Mouse (Mus musculus) stomach, postnatal 0 days (tissue): ENCODE measurements around the gene Ctu2.

Experiments used
- CTCF ChIP-seq: IDR thresholded peaks from 2 replicates; pipeline ENCODE4 v1.5.1; 2016; ENCODE audit warnings: antibody characterized with exemption, low read depth, mild to moderate bottlenecking, moderate library complexity
- EP300 ChIP-seq: optimal IDR thresholded peaks from 2 replicates; pipeline ENCODE3; 2016; ENCODE audit warnings: antibody characterized with exemption

DNA sequence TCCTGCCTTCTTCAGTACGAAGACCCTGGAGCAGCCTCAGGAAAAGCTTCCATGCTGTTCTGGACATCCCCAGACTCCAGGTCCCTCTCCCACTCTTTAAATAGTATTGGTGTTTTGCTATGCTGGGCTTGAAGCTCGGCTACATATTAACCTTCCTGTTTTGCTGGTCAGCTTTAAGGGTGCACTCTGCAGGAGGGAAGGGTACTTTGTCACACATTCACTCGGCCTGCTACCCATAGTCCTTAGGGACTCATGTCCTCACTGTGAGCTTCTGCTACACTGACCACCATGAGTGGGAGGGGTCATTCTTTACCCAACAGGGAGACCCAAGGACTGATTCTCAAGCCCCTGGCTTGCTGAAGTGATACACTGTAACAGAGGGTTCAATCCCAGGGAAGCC, 45.3 kb upstream of the Ctu2 start:
- TF ChIP-seq CTCF (no peak), EP300 (no peak)
